Mouse (Mus musculus) yolk sac, embryonic 10.5 days (tissue): Measurements from ENCODE around the gene Mrtfb.

Experiments used
- DNase-seq: peaks from one replicate; pipeline ENCODE4 v3.0.0-alpha.2; 2017; ENCODE audit warnings: low spot score

Gene Mrtfb

GRCm38 (mm10) chr16:13437770-13438372 lies 181.6 kb downstream of the Mrtfb start:
- DNase-seq, result peak; percentile 72

GRCm38 (mm10) chr16:13440468-13440867 lies 184.2 kb downstream of the Mrtfb start:
- DNase-seq, result peak; percentile 22

GRCm38 (mm10) chr16:13443764-13444163 lies 187.5 kb downstream of the Mrtfb start:
- DNase-seq, result no peak

GRCm38 (mm10) chr16:13445461-13445860 lies 189.2 kb downstream of the Mrtfb start:
- DNase-seq, result no peak

GRCm38 (mm10) chr16:13446488-13446887 lies 190.2 kb downstream of the Mrtfb start:
- DNase-seq, result no peak

GRCm38 (mm10) chr16:13446971-13447283 lies 190.6 kb downstream of the Mrtfb start:
- no peak for DNase-seq

- peak; percentile 72 for DNase-seq
These were observed 191.2 kb downstream of the Mrtfb start for GRCm38 (mm10) chr16:13447284-13448050.

GRCm38 (mm10) chr16:13448051-13448705 lies 191.9 kb downstream of the Mrtfb start:
- peak; percentile 23 for DNase-seq

- DNase-seq, result no peak
These were observed 192.4 kb downstream of the Mrtfb start for GRCm38 (mm10) chr16:13448706-13449090.

GRCm38 (mm10) chr16:13449491-13449890 lies 193.2 kb downstream of the Mrtfb start:
- no peak for DNase-seq

GRCm38 (mm10) chr16:13450831-13451230 lies 194.6 kb downstream of the Mrtfb start:
- no peak for DNase-seq

GRCm38 (mm10) chr16:13451991-13452390 lies 195.7 kb downstream of the Mrtfb start:
- DNase-seq, result no peak

GRCm38 (mm10) chr16:13452661-13453060 lies 196.4 kb downstream of the Mrtfb start:
- DNase-seq, result no peak

- DNase-seq, result no peak
These were observed 197.8 kb downstream of the Mrtfb start for GRCm38 (mm10) chr16:13454026-13454600.

- no peak for DNase-seq
These were observed 199.3 kb downstream of the Mrtfb start for GRCm38 (mm10) chr16:13455560-13455959.

- no peak for DNase-seq
These were observed 202.3 kb downstream of the Mrtfb start for GRCm38 (mm10) chr16:13458556-13458955.

- DNase-seq, result no peak
These were observed 203.8 kb downstream of the Mrtfb start for GRCm38 (mm10) chr16:13460071-13460470.

- no peak for DNase-seq
These were observed 204.6 kb downstream of the Mrtfb start for GRCm38 (mm10) chr16:13460777-13461408.

- no peak for DNase-seq
These were observed 208.4 kb downstream of the Mrtfb start for GRCm38 (mm10) chr16:13464662-13465061.
